Mouse (Mus musculus) CD4-positive, CD25-positive, alpha-beta regulatory T cell, adult 4 months (primary cell): ENCODE results near the gene Thoc5. TPM values are rescaled to one million over a fixed set of nuclear protein-coding genes. Genes with fewer than 3 reads are reported as not detected.

ENCODE experiments used
- ATAC-seq: one replicate; pipeline ENCODE4 v1.8.0; 2017
- polyA plus RNA-seq, 2 experiments: library from polyadenylated mRNA; unstranded; fragments of 100-300 nt; shearing (Covaris generic); gene quantifications; one replicate each; pipeline ENCODE4 v1.2.1; 2017

Gene Thoc5
- 10 to 100 TPM; 38.7 to 48.5 TPM for polyA plus RNA-seq

GRCm38 (mm10) chr11:4894848-4895816 is at the start of gene Thoc5:
Gene Thoc5, plus strand, starts transcription at chr11:4895320.
- peak; percentile 98 for ATAC-seq

GRCm38 (mm10) chr11:4848483-4849248 is 46.5 kb upstream of the Thoc5 start:
- peak; percentile 8 for ATAC-seq

DNA sequence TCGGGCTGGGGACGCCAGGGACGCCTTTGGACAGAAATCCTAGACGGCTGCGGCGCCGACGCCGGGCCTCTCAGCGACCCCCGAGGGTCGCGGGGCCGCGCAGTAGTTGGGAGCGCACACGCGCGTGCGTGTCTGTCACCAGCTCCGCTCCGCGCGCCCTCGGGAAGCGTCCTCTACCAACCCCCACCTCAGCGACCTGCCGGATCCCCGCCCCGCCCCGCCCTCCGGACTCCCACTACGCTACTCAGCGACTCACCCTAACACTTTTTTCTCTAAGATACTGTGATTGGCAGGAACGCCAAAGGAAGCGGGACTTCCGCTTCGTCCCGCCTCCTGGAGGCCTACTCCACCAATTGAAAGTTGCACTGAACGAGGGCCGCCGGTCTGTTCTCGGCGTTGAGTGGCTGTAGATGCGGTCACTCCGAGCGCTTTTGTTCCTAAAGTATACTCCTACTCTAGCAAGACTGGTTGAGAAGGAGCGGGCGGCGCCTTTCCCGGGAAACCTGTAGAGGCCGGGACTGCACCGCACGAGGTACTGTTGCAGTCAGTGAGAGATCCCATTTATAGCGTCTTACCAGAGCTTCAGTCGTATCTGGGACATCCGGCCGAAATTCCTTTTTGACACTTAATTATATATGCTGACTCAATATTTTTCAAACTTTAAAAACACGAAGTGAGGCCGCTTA is 45.7 kb upstream of the Thoc5 start, which contains the start of gene Nf2:
Gene Nf2 (minus strand): TSS at position 279 of the 686 bp plus-strand sequence.
- peak; percentile 96 for ATAC-seq

DNA sequence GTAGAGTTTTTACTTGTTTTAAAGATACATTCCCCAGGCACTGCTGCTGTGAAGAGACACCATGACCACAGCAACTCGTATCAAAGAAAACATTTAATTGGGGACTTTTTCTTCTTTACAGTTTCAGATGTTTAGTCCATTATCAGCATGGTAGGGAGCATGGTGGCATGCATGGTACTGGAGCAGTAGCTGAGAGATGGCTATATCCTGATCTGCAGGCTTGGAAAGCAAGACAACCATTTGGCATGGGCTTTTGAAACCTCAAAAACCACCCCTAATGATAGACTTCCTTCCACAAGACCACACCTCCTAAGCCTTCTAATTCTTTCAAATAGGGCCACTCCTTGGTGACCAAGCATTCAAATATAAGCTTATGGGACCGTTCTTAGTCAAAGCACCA is 44.7 kb upstream of the Thoc5 start:
- ATAC-seq: no peak

DNA sequence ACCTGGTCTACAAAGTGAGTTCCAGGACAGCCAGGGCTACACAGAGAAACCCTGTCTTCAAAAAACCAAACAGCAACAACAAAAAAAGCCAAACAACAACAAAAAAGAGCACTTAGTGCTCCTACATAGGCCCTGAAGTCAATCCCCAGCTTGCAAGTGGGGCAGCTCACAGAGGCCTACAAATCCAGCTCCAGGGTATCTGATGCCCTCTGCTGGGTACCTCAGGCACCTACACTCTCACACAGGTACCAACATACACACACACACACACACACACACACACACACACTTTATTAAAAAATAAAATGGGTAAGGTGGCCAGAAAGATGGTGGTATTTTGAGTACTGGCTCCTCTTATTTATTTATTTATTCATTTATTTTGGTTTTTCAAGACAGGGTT is 42.1 kb upstream of the Thoc5 start:
- no peak for ATAC-seq

DNA sequence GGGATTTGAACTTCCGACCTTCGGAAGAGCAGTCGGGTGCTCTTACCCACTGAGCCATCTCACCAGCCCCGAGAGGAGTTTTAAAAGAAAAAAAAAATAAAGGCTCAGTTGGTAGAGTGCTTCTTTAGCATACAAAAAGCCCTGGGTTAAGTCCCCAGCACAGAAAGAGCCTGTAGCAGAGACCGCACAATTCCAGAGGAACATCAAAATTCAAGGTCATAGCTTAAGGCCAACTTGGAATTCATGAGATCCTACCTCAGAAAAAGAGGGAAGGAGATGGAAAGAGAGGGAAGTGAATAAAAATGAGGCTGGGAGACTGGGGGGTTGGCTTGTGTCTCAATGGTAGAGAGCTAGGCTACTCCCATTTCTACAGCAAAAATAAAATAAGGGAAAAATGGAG is 40.9 kb upstream of the Thoc5 start:
- no peak for ATAC-seq

DNA sequence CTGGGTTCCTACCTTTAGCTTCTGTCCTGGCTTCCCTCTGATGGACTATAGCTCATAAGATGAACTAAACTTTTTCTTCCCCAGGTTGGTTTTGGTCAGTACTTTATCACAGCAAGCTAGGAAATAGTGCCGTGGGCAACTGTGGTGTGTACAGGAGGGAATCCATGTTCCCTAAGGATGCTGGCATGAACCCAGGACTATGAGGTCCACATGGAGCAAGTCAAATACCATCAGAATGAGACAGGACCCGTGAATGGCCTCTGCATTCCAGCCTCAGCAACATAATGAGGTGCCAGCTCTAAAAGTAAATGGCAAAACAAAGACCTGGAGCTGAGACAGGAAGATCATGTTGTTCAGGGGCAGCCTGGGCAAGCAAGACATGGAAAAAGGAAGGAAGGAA is 36.7 kb upstream of the Thoc5 start:
- no peak for ATAC-seq

GRCm38 (mm10) chr11:4860986-4861385 is 34.1 kb upstream of the Thoc5 start:
- no peak for ATAC-seq

GRCm38 (mm10) chr11:4861816-4862604 is 33.1 kb upstream of the Thoc5 start:
- ATAC-seq: no peak

- no peak for ATAC-seq
Measured at GRCm38 (mm10) chr11:4862730-4863129, 32.4 kb upstream of the Thoc5 start.

DNA sequence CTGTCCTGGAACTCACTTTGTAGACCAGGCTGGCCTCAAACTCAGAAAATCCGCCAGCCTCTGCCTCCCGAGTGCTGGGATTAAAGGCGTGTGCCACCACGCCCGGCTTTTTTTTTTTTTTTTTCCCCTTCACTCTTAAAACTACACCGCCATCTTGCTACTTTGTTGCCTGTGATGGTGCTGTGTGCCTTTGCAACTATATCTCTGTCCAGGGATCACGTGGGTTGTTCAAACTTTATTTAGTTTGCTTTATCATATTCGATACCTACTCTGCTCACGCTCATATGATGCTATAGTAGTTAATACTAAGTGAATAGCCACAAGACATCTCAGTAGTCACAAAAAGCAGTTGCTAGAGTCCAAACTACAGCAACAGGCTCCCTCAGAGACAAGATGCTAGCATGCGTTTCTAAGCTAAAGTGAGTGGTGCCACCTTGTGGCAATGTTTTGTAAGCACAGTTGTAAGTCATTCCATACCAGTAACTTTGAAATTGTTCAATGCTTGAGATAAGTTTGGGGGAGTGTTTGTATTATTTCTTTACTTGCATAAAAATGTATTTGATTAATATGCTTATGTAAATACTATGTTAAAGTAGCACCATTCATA is 29.4 kb upstream of the Thoc5 start:
- peak; percentile 67 for ATAC-seq

DNA sequence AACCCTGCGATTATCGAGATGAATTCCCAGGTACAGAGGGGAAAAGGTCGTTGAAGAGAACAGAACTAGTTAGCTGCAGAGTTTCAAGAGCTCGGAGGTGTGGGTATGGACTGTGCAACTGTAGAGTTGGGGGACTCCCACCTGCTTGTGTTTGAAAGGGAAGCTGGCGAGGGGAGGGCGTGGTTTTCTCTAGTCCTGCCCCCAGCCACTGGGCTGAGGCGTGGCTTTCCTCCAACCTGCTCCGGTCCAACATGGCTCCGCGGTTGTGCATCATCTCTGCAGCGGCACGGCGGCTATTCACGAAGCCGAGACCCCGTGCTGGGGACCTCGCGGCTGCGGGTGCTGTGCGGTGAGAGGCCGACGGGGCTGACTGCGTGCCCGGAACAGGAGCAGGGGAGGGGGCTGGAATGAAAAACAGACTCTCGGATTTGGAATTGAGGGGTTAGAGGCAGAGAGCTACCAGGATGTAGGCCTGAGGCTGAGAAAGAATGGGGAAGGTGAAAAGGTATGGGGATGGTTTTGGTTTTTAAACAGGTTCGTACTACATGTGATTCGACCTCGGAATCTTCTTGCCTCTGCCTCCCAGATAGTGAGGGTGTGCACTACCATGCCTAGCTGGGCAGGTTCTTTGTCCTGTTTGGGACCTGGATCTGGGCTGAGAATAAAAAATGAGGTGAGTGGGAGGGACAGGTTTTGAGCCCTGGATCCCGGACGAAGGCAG is 21.2 kb upstream of the Thoc5 start, which contains the start of gene Nipsnap1:
Gene Nipsnap1 (plus strand): TSS at position 197 of the 721 bp plus-strand sequence.
- peak; percentile 99 for ATAC-seq

DNA sequence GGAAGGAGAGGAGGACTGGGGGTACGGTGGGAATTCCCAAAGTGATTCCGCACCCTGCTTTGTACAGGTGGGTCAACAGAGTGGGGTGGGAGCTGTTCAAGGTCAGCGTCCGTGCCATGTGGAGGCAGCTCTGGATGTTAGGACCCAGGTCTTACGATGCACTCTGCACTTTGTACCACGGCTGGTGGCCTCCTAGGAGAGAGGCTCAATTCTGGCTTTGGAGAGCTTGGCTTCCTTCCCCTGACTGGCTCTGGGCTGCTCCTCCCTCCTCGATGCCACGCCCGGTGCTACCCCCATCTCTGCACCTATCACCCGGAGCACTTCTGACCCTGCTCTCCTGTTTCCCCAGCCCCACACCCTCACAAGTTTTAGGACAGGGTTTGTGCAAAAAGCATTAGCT is 20.6 kb upstream of the Thoc5 start:
- ATAC-seq: no peak

DNA sequence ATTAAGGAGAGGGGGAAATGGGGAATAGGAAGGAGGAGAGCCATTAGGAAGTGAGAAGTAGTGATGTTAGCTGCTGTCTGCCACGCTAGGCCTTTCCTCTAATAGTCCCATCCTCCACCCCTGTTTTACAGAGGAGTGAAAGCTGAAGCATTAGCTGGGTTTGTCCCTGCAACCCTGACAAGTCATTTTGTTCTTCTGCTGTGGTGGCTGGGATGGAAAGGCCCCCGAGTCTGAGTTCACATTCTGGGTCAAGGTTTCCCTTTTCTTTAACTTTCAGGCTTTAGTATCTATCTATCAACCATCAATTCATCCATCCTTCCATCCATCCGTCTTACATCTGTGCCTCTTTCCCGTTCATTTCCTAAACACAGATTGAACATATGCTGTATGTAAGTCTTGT is 14.0 kb upstream of the Thoc5 start:
- no peak for ATAC-seq

- no peak for ATAC-seq
Measured at GRCm38 (mm10) chr11:4882892-4883627, 12.1 kb upstream of the Thoc5 start.

DNA sequence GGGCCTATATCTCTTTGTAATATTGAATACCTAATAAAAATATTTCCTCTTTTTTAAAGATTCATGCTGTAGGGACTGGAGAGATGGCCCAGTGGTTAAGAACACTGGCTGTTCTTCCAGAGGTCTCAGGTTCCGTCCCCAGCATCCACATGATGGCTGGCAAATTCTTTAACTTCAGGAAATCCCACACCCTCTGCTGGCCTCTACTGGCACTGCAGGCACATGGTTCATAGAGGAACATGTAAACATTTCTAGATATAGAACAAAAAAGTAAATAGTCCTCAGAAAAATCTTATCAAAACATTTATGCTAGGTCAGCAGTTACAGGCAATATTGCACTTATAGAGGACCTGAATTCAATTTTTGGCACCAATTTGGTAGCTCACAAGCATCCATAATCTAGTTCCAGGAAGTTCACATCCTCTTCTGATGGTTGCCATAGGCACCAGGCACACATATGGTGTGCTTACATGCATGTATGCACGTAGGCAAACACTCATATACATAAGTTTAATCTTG is 9.7 kb upstream of the Thoc5 start:
- peak; percentile 43 for ATAC-seq

DNA sequence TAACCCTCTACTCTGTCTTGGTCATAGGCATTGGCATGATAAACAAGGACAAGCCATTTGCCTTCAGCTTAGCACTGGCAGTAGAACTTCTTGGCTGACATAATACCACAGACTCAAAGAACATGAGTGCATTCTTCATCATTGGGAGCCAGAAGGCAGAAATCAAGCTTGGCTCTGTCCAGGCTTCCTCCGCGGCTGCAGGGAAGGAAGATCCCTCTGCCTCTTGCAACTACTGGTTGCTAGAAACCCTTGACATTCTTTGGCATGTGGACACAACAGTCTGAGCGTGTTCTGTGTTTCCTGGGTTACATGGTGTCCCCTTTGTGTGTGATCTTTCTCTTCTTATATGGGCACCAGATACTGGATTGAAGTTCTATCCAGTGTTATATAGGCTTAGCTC is 8.1 kb upstream of the Thoc5 start:
- ATAC-seq: no peak

DNA sequence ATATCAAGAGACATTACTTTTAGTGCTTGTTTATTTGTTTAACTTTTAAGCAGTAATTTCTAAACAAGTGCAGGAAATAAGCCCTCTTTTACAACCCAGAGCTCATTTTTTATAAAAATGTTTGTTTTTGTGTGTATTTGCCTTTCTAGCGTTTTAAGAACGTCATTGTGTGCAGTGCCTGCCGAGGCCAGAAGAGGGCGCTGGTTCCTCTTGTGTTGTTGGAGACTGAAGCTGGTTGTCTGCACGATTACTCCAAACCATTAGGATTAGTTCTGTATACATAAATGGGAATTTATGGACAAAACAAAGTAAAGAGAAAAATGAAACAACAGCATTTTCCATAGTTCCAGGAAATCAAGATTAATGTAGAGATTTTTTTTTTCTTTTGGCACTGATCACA is 5.3 kb downstream of the Thoc5 start:
- ATAC-seq: no peak

DNA sequence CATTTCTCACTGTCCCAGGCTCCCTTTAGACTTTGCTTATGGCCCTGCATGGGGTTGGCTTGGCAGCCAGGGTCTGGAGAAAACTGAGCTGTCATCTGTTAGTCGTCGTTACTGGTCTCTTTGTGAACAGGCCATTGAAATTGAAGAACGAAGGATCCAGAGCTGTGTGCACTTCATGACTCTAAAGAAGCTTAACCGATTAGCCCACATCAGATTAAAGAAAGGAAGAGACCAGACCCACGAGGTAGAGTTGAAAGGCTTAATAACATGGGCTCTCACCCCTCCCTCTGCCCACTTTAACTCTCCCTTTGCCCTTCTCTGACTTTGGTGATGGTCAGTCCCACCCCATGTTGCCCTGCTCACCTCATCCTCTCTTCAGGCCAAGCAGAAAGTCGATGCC is 6.8 kb downstream of the Thoc5 start:
- no peak for ATAC-seq

DNA sequence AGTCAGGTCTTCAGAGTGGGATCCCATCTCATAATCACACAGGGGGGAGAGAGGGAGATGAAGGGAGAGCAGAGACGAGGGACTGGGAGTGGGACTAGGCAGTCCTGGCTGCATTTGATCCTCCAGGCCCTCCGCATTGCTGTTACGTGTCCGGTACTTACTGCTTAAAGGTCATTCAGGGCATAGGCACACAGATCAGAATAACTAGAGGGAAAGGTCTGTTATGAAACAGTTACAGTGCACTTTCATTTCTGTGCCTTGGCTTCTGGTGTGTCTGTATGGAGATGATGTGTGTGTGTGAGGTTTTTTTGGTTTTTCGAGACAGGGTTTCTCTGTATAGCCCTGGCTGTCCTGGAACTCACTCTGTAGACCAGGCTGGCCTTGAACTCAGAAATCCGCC is 11.1 kb downstream of the Thoc5 start:
- ATAC-seq: no peak
